Mouse (Mus musculus) frontal cortex, postnatal 36 days (tissue): ENCODE data around the gene Dolpp1.
"Not testable (repeated sequence)": the region's sequence is repeated elsewhere in the genome, so short reads cannot be mapped to it uniquely, and the experiment has no call there.

Experiments used
- DNase-seq, 2 experiments: peaks; one replicate each; pipeline ENCODE4 v3.0.0; 2022; ENCODE audit warnings: low spot score in 2 of 2

The Dolpp1 gene

DNA sequence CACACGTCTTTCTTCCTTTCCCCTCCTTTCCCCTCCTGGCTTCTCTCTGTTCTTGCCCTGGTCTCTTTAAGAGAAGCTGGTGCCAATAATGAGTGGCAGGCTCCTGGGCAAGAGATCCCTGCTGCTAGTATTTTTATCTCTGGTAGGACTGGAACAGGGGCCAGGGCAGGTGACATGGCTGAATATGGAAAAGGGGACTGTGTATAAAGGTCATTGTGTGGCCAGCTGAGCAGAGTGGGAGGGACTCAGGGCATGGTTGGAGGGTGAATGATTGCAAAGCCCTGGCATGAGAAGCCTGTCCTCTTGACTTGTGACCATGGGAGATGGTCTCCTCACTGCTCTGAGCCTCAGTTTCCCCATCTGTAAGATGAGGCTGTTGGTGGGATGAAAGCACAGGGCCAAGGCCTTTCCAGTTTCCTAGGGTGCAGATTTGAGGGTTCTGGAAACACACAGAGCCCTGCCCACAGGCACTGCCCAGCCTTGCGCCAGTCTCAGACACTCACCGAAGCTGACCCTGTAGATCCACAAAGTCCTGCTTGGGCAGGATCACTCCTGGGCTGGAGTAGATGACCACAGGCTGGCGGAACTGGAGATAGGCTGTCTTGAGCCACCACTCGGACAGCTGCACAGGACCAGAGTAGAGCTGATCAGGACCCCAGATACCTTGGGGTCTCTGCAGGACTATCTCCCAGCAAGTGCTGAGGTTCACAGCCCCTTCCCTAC, 17.6 kb downstream of the Dolpp1 start:
- no peak for DNase-seq

DNA sequence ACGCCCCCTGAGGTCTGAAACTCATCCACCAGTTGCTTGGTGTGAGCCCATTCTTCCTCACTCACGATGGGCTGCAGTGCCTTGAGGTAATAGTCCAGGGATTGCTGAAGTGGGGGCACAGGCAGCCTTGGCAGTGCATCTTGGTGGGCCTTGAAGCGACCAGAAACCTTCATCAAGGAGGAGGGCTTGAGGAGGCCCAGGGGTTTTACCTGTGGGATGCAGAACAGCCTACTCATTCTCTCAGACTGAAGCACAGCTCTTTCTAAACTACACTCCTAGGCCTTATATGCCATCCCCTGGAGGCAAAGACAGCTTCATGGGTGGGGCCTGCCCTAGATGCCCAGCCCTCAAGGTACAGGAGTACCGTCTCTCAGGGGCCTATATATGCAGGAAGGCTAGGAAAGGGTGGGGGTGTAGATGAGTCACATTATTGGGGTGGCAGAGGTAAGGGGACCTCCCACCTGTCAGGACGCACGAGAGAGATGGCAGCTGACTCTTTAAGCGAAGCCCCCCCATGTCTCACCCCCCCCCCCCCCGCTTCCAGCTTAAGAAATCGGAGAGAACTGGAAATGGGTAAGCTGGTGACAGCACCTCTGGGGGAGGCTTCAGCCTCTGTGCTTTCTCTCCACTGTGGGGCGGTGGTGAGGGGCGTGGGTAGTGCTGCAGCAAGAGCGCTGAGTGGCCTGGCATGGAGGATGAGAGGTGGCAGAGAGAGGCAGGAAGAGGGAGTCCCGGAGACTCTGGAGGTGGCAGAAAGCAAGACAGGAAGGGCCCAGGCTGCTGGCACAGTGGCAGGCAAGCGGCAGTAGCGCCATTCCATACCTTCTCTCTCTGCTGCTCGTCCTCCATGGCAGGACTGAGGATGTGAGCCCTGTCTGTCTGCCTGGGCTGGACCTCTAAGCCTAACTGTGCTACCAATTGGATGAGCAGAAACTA, 21.3 kb downstream of the Dolpp1 start:
- DNase-seq, result peak; percentile 72 to 74

DNA sequence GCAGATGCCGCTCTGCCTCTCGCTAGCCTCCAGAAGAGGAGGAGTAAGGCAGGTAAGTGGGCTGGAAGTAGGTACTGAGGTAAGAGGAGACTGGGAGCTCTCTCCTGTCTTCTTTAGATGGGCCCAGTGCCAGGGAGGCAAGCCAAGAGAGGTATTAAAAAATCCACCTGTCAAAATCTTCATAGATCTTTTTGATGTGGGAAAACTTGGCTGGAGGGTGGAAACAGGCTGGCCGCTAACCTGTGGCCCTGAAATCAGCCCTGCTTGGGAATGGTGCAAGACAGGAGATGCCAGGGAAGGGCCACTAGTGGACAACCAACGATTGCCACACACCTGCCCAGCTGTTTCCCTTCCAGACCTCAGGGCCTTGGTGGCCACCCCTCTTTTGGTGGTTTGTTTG, 22.0 kb downstream of the Dolpp1 start:
- DNase-seq, result no peak

DNA sequence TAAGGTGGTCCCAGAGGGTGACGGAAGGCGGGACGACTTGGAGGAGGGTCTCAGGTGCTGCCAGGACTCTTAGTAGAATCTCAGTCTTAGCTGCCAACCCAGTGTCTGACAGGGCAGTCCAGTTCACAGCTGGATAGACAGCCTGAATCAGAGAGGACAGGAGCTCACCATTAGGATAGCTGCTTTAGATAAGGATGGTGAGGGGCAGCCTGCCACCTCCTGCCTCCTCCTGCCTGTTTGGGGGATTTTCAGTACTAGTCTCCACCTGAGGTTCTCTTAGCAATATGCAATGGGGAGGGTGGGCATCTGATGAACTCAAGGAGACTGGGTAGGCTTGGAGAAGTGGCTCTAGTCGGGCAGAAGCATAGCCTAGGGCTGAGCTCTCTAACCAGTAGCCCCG, 22.6 kb downstream of the Dolpp1 start:
- DNase-seq, result no peak

DNA sequence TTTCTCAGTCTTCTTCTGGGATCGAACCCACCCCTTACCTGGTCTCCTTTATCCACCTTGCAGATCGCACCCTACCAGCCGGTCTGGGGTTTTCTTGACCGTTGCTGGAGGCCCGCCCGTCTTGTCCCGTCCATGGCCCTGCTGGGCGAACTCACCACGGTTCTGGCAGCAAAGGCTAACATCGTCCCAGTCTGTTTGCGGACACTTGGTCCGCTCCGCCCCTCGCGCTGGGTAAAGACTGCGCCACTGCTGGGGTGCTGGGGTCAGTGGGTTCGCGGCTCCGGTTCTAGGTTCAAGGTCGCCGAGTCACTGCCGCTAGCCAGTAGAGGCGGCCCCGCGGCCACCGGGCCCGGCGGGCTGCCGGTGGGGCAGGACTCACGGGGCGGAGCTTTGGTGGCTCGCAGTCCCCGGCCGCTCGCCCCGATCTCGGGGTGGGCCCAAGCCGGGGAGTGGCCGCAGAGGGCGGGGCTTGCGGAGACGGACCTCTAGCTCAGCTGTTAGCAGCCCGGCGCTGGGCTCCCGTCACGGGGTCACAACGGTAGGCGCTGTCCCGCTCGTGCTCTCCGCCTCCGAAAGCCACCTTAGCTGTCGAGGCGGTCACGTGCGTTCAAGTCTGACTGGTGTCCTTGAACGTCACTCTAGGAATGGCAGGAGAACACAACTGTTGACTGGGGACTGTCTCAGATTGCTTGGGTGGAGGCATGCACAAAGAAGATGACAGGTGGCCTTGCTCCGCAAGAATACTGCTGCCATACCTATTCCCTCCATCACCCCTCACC, 23.3 kb downstream of the Dolpp1 start, which contains the start of gene Crat:
Gene Crat (minus strand): TSS at position 657 of the 779 bp plus-strand sequence.
- DNase-seq, result peak; percentile 90 to 93

- peak; percentile 92 to 94 for DNase-seq
These were observed 24.0 kb downstream of the Dolpp1 start, which contains the start of gene Ptpa for GRCm38 (mm10) chr2:30415936-30416648. Ptpa (plus strand) TSS chr2:30416039.

- DNase-seq, result no peak
These were observed 24.6 kb downstream of the Dolpp1 start for GRCm38 (mm10) chr2:30416649-30416965.

DNA sequence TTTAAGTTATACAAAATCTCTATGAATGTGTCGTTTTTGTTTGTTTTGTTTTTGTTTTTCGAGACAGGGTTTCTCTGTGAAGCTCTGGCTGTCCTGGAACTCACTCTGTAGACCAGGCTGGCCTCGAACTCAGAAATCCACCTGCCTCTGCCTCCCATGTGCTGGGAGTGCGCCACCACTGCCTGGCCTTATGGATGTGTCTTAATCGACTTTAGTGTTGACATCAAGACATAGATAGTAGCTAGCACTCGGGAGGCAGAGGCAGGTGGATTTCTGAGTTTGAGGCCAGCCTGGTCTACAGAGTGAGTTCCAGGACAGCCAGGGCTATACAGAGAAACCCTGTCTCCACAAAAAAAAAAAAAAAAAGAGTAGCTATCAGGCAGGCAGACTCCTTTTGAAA, 25.1 kb downstream of the Dolpp1 start:
- DNase-seq, result not testable (repeated sequence)

GRCm38 (mm10) chr2:30417595-30418165, 25.6 kb downstream of the Dolpp1 start:
- DNase-seq, result no peak

- no peak for DNase-seq
These were observed 26.2 kb downstream of the Dolpp1 start for GRCm38 (mm10) chr2:30418259-30418658.

- no peak for DNase-seq
These were observed 27.1 kb downstream of the Dolpp1 start for GRCm38 (mm10) chr2:30419112-30419511.

- DNase-seq, result no peak
These were observed 29.4 kb downstream of the Dolpp1 start for GRCm38 (mm10) chr2:30421432-30421831.

- DNase-seq, result peak in 1 of 2 experiments; percentile 30
These were observed 37.1 kb downstream of the Dolpp1 start for GRCm38 (mm10) chr2:30429156-30429555.

DNA sequence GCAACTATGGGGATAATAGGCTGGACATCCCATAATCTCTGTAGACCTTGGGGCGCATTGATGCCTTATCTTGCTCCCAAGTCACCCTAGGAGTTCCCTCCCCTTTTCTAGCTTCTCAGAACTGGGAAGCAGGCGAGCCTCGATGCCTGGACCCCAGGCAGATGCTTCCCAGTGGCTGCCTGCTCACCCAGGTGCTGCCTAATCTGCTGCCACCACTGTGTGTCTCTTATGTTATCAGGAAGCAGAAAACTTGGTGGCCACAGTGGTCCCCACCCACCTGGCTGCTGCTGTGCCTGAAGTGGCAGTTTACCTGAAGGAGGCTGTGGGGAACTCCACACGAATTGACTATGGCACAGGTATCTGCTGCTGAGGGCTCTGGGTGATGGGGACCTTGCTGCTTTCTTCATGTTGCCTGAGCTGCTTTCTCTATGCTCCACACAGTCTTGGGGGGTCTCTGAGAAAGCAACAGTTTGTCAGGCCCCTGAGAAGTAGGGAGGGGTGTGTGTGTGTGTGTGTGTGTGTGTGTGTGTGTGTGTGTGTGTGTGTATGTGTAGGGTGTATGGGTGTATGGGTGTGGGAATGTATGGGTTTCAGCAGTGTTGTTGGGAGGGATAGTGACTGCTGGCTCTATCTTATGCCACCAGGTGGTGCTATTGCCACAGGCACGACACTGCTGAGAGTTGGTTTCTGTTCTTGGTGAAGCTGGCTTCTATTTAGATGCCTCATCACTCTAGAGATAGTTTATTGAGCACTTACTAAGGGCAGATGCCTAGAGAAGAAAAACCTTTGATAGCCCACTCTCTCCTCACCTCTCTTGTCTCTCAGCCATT, 43.5 kb downstream of the Dolpp1 start:
- DNase-seq, result peak; percentile 64 to 79

- DNase-seq, result no peak
These were observed 44.1 kb downstream of the Dolpp1 start for GRCm38 (mm10) chr2:30436156-30436545.

GRCm38 (mm10) chr2:30436809-30437208, 44.8 kb downstream of the Dolpp1 start:
- no peak for DNase-seq

DNA sequence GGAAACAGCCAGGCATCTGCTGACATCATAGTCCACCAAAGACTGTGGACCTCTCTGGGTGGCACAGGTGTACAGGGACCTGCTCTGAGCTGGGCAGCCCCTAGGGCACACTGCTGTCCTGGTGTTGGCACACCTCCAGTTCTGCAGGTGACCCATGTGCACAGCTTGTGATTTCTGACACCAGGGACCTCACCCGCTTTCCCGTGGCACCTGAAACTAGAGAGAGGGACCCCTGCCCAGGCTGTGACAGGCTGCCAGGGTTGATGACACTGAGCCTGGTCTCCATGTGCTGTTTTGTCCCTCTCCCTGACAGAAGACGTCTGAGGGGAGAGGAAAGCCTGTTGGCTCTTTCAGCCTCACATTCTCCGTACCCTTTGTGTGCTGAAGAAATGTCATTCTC, 45.7 kb downstream of the Dolpp1 start:
- no peak for DNase-seq

DNA sequence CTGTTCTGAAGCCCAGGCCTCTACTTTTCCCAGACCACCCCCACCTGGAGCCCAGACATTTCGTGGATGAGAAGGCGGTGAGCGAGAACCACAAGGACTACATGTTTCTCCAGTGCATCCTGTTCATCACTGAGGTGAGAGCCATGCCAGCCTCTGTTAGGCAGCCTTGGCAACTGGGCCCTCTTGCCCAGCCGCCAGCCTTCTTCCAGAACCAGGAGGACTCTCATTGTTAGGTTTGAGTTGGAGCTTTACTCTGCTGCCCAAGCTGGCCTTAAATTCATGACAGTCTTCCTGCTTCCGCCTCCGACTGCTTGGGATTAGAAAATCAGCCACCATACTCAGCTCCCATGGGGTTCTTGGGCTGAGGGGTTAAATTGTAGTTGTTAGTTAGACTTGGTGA, 47.6 kb downstream of the Dolpp1 start:
- no peak for DNase-seq

- DNase-seq, result no peak
These were observed 48.2 kb downstream of the Dolpp1 start for GRCm38 (mm10) chr2:30440211-30440700.
